Mouse (Mus musculus) CD4-positive, CD25-positive, alpha-beta regulatory T cell, adult 4 months (primary cell): ENCODE data around the gene Plaur. TPM values are rescaled to one million over a fixed set of nuclear protein-coding genes. Genes with fewer than 3 reads are reported as not detected.
"Not testable (repeated sequence)": the region's sequence is repeated elsewhere in the genome, so short reads cannot be mapped to it uniquely, and the experiment has no call there.

Source experiments
- ATAC-seq: one replicate; pipeline ENCODE4 v1.8.0; 2017
- polyA plus RNA-seq, 2 experiments: library from polyadenylated mRNA; unstranded; fragments of 100-300 nt; shearing (Covaris generic); gene quantifications; one replicate each; pipeline ENCODE4 v1.2.1; 2017

Gene Plaur
- polyA plus RNA-seq, 2 experiments from 2014 or later: 0.66 to 5.8 TPM

GRCm38 (mm10) chr7:24516319-24516718 lies 54.0 kb downstream of the Plaur start:
- not testable (repeated sequence) for ATAC-seq

- no peak for ATAC-seq
These were observed 54.8 kb downstream of the Plaur start for GRCm38 (mm10) chr7:24517077-24517476.

GRCm38 (mm10) chr7:24517654-24518053 lies 55.4 kb downstream of the Plaur start:
- no peak for ATAC-seq

- no peak for ATAC-seq
These were observed 56.8 kb downstream of the Plaur start for GRCm38 (mm10) chr7:24519130-24519529.

- ATAC-seq: not testable (repeated sequence)
These were observed 57.8 kb downstream of the Plaur start for GRCm38 (mm10) chr7:24520054-24520453.

- no peak for ATAC-seq
These were observed 60.5 kb downstream of the Plaur start for GRCm38 (mm10) chr7:24522805-24523204.

GRCm38 (mm10) chr7:24523723-24524122 lies 61.4 kb downstream of the Plaur start:
- ATAC-seq: no peak

GRCm38 (mm10) chr7:24524978-24525377 lies 62.7 kb downstream of the Plaur start:
- ATAC-seq: no peak

Other genes with a start within 250 kb of the Plaur start
- gene Zfp109, start 224.9 kb upstream of the Plaur start, polyA plus RNA-seq: 1 to 10 TPM; 2.2 to 3.7 TPM
- under 1 TPM in 1 of 2 experiments, not detected in 1; 0.70 TPM for gene Zfp108, start 207.7 kb upstream of the Plaur start, polyA plus RNA-seq
- gene Zfp93, start 192.1 kb upstream of the Plaur start, polyA plus RNA-seq: 1 to 10 TPM; 2.5 to 2.9 TPM
- gene Zfp61, start 161.3 kb upstream of the Plaur start, polyA plus RNA-seq: 10 to 100 TPM; 19.4 to 27.8 TPM
- 10 to 100 TPM; 10.6 to 13.8 TPM for gene Zfp94, start 145.8 kb upstream of the Plaur start, polyA plus RNA-seq
- gene Tescl, start 128.5 kb upstream of the Plaur start, polyA plus RNA-seq: not detected
- gene Lypd5, start 113.3 kb upstream of the Plaur start, polyA plus RNA-seq: under 1 TPM in 1 of 2 experiments, not detected in 1; 0.19 TPM
- 100 to 1,000 TPM; 130 to 152 TPM for gene Kcnn4, start 92.2 kb upstream of the Plaur start, polyA plus RNA-seq
- gene Smg9, start 62.9 kb upstream of the Plaur start, polyA plus RNA-seq: 10 to 100 TPM; 27.9 to 29.4 TPM
- gene Irgc1, start 10.2 kb upstream of the Plaur start, polyA plus RNA-seq: under 1 TPM; 0.35 to 0.56 TPM
- gene Cadm4, start 19.5 kb downstream of the Plaur start, polyA plus RNA-seq: not detected
- under 1 TPM in 1 of 2 experiments, not detected in 1; 0.56 TPM for gene Zfp428, start 44.5 kb downstream of the Plaur start, polyA plus RNA-seq
- not detected for gene AC161166.1, start 50.0 kb downstream of the Plaur start, polyA plus RNA-seq
- 1 to 10 TPM in 1 of 2 experiments, under 1 TPM in 1; 0.68 to 1.5 TPM for gene Irgq, start 68.2 kb downstream of the Plaur start, polyA plus RNA-seq
- not detected for gene Pinlyp, start 83.6 kb downstream of the Plaur start, polyA plus RNA-seq
- 10 to 100 TPM; 35.3 to 46.2 TPM for gene Xrcc1, start 83.8 kb downstream of the Plaur start, polyA plus RNA-seq
- gene Ethe1, start 125.1 kb downstream of the Plaur start, polyA plus RNA-seq: 10 to 100 TPM; 13.8 to 19.6 TPM
- gene Zfp575, start 125.2 kb downstream of the Plaur start, polyA plus RNA-seq: under 1 TPM in 1 of 2 experiments, not detected in 1; 0.31 TPM
- gene Phldb3, start 148.3 kb downstream of the Plaur start, polyA plus RNA-seq: under 1 TPM in 1 of 2 experiments, not detected in 1; 0.90 TPM
- gene Lypd3, start 174.1 kb downstream of the Plaur start, polyA plus RNA-seq: not detected
- not detected for gene Tex101, start 214.2 kb downstream of the Plaur start, polyA plus RNA-seq
- gene BC049730, start 246.8 kb downstream of the Plaur start, polyA plus RNA-seq: not detected